Mouse (Mus musculus): ENCODE data around the gene Calhm1.
A peak's percentile ranks its signal among the peaks of the same experiment; 100 is the strongest.
"Not testable (repeated sequence)": the region's sequence is repeated elsewhere in the genome, so short reads cannot be mapped to it uniquely, and the experiment has no call there.

The Calhm1 gene

GRCm38 (mm10) chr19:47153767-47154166 is 9.7 kb upstream of the Calhm1 start:
- no peak for DNase-seq (ENCODE audit: low read depth, low spot score)

- no peak for DNase-seq (ENCODE audit: low read depth, low spot score)
Measured at GRCm38 (mm10) chr19:47152062-47152369, 8.0 kb upstream of the Calhm1 start.

- peak; percentile 82 for DNase-seq (ENCODE audit: low read depth, low spot score)
Measured at GRCm38 (mm10) chr19:47151332-47152061, 7.4 kb upstream of the Calhm1 start.

GRCm38 (mm10) chr19:47149854-47150253 is 5.8 kb upstream of the Calhm1 start:
- DNase-seq (ENCODE audit: low read depth, low spot score): no peak

- DNase-seq (ENCODE audit: low read depth, low spot score): no peak
Measured at GRCm38 (mm10) chr19:47148267-47148847, 4.3 kb upstream of the Calhm1 start.

- DNase-seq (ENCODE audit: low read depth, low spot score): no peak
Measured at GRCm38 (mm10) chr19:47142438-47142837, 1.6 kb downstream of the Calhm1 start.

GRCm38 (mm10) chr19:47139611-47140010 is 4.4 kb downstream of the Calhm1 start:
- not testable (repeated sequence) for DNase-seq (ENCODE audit: low read depth, low spot score)

- peak; percentile 80 for DNase-seq (ENCODE audit: low read depth, low spot score)
Measured at GRCm38 (mm10) chr19:47137771-47138421, 6.2 kb downstream of the Calhm1 start, which contains the start of gene Calhm2. Gene Calhm2, minus strand, starts transcription at chr19:47138294.

GRCm38 (mm10) chr19:47137051-47137581 is 6.9 kb downstream of the Calhm1 start:
- peak; percentile 87 for DNase-seq (ENCODE audit: low read depth, low spot score)

- no peak for DNase-seq (ENCODE audit: low read depth, low spot score)
Measured at GRCm38 (mm10) chr19:47136170-47136569, 7.9 kb downstream of the Calhm1 start.

GRCm38 (mm10) chr19:47135568-47135967 is 8.5 kb downstream of the Calhm1 start:
- DNase-seq (ENCODE audit: low read depth, low spot score): no peak

GRCm38 (mm10) chr19:47133161-47133560 is 10.9 kb downstream of the Calhm1 start:
- DNase-seq (ENCODE audit: low read depth, low spot score): peak; percentile 60

GRCm38 (mm10) chr19:47130551-47131125 is 13.4 kb downstream of the Calhm1 start:
- DNase-seq (ENCODE audit: low read depth, low spot score): no peak

- DNase-seq (ENCODE audit: low read depth, low spot score): peak; percentile 40
Measured at GRCm38 (mm10) chr19:47128835-47129234, 15.2 kb downstream of the Calhm1 start.

- DNase-seq (ENCODE audit: low read depth, low spot score): peak; percentile 36
Measured at GRCm38 (mm10) chr19:47128164-47128563, 15.9 kb downstream of the Calhm1 start.

GRCm38 (mm10) chr19:47122802-47123201 is 21.3 kb downstream of the Calhm1 start:
- peak; percentile 54 for DNase-seq (ENCODE audit: low read depth, low spot score)

GRCm38 (mm10) chr19:47121054-47121453 is 23.0 kb downstream of the Calhm1 start:
- peak; percentile 66 for DNase-seq (ENCODE audit: low read depth, low spot score)

- peak; percentile 55 for DNase-seq (ENCODE audit: low read depth, low spot score)
Measured at GRCm38 (mm10) chr19:47118634-47119033, 25.4 kb downstream of the Calhm1 start.

- no peak for DNase-seq (ENCODE audit: low read depth, low spot score)
Measured at GRCm38 (mm10) chr19:47104641-47105271, 39.3 kb downstream of the Calhm1 start.

GRCm38 (mm10) chr19:47101080-47101479 is 43.0 kb downstream of the Calhm1 start:
- DNase-seq (ENCODE audit: low read depth, low spot score): no peak

Data from brain, adult 2 months (tissue).